Mouse (Mus musculus) gastrocnemius, postnatal 4 days (tissue): Measurements from ENCODE around the gene Ppp3r1. TPM values are rescaled to one million over a fixed set of nuclear protein-coding genes. Genes with fewer than 3 reads are reported as not detected.
A peak's percentile ranks its signal among the peaks of the same experiment; 100 is the strongest.

Source experiments
- DNase-seq, 2 experiments: peaks; one replicate each; pipeline ENCODE4 v3.0.0; 2021 to 2022; ENCODE audit warnings: low spot score in 2 of 2, mixed read lengths in 2 of 2
- long read RNA-seq, 2 experiments: library from polyadenylated mRNA; stranded (forward); transcript quantifications; one replicate each; pipeline ENCODE4 v2.0.0; 2021
- total RNA-seq, 2 experiments: library from RNA; stranded (reverse); gene quantifications; 2 replicates each; pipeline ENCODE4 v1.2.3; 2021

Gene Ppp3r1
- total RNA-seq = 100 to 1,000 TPM; 121 to 124 TPM
- long read RNA-seq, experiment 1, transcript Ppp3r1-201 (6 exons, 2,859 nt) = major isoform, 105 of 124 reads
- long read RNA-seq, experiment 1, partial matches to known transcripts = 17 of 124 reads
- long read RNA-seq, experiment 1, other reads (novel, unspliced or antisense) = 2 of 124 reads
- long read RNA-seq, experiment 2, transcript Ppp3r1-201 (6 exons, 2,859 nt) = major isoform, 160 of 174 reads
- long read RNA-seq, experiment 2, partial matches to known transcripts = 10 of 174 reads
- long read RNA-seq, experiment 2, other reads (novel, unspliced or antisense) = 4 of 174 reads

DNA sequence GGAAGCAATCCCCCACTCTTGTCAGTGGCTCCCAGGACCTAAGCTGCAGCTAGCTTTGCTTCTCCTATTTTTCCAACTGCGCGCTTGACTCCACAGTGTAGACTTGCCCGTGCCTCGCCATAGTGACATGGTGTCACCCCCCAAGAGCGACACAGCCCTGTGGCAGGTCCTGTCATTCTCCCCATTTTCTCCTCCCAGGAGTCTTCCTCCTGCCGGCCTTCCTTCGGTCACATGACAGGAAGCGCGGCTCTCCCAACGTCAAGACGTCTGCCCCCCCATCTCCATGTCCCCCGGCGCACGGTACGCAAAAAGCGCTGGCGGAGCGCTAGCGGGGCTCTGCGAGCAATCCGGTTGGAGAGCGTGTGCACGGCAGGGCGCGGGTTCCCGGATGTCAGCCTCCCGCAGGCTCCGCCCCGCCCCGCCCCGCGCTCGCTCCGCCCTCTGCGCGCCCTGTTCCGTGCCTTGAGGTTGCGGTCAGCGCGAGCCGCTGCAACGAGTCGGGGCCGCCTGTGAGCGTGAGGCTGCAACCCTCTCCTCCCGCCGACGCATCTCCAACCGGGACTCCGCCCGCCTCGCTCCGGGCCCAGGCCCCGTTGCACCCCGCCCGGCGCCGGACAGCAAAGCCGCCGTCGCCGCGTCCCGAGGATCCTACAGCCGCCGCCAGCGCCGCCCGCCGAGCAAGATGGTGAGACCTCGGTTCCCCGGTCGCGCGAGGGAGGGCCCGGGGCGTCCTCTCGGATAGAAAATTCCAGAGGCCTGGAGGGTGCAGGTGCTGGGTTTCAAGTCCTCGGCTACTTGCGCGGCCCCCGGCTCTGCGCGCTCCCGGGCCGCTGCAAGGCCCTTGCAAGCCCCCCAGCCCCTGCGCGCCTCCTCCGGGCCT, at the start of gene Ppp3r1:
Gene Ppp3r1 (plus strand): TSS at position 406 of the 880 bp plus-strand sequence.
- peak; percentile 95 to 98 for DNase-seq

- DNase-seq = no peak
Observed at GRCm38 (mm10) chr11:17112419-17113090, 46.5 kb upstream of the Ppp3r1 start.

GRCm38 (mm10) chr11:17126418-17126817, 32.6 kb upstream of the Ppp3r1 start:
- DNase-seq = no peak

- DNase-seq = no peak
Observed at GRCm38 (mm10) chr11:17135638-17136037, 23.4 kb upstream of the Ppp3r1 start.

GRCm38 (mm10) chr11:17138306-17139033, 20.6 kb upstream of the Ppp3r1 start:
- no peak for DNase-seq

GRCm38 (mm10) chr11:17159738-17160241, 727 bp downstream of the Ppp3r1 start:
- DNase-seq = peak; percentile 33 to 39

- peak in 1 of 2 experiments; percentile 32 for DNase-seq
Observed at GRCm38 (mm10) chr11:17160242-17160641, 1.2 kb downstream of the Ppp3r1 start.

GRCm38 (mm10) chr11:17163956-17164355, 4.9 kb downstream of the Ppp3r1 start:
- DNase-seq = no peak

DNA sequence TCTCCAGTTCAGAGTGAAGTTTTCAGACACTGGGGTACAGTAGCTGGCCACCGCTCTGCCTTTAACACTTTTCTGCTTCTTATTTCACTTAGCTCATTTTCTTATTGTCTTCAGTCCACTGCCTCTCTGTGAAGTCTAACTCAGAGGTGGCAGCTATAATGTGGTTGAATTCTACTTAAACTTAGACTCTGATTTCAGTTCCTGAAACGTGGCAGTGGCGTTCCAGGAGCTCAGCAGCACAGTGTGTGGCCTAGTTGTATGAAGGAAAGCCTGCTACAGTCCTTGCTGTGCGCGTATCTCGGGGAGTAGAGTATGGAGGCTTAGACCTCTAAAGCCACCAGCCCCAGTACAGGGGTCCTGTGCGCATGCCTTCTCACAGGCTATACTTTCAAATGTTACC, 7.6 kb downstream of the Ppp3r1 start:
- no peak for DNase-seq

DNA sequence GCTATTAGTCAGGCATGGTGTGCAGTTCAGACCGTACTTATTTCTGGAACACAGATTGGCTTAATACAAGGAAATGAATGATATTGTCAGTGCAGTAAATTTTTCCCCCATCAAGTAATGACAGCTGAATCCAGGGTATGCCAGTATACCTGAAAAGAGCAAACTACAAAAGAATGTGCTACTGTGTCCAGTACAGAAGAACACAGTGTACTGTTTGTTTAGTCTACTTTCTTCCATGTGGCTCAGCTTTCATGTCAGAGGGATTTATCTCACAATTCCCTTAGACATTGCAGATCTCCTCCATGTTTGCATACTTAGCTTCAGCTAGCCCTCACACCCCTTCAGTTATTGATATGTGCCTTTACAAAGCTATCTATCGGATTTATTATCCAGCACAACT, 10.2 kb downstream of the Ppp3r1 start:
- no peak for DNase-seq

- no peak for DNase-seq
Observed at GRCm38 (mm10) chr11:17170938-17171729, 12.1 kb downstream of the Ppp3r1 start.

DNA sequence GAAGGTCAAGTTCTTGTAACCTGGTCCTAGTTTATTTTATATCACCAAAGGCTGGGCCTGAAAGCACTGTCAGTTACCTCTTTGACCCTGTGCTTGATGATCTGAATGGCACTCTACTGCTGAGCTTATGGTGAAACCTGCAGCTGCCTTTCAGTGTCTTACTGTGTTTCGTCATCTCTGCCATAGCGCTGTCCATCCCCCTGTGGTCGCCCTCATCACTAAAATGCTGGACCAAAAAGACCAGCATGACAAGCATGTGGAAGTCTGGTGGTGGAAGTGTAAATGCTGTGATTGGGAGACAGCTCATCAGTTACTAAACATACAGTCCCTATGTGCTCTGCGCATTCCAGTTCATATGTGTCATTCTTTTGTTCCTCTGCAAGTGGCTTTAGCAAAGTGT, 13.2 kb downstream of the Ppp3r1 start:
- no peak for DNase-seq

- no peak for DNase-seq
Observed at GRCm38 (mm10) chr11:17176638-17177037, 17.6 kb downstream of the Ppp3r1 start.

DNA sequence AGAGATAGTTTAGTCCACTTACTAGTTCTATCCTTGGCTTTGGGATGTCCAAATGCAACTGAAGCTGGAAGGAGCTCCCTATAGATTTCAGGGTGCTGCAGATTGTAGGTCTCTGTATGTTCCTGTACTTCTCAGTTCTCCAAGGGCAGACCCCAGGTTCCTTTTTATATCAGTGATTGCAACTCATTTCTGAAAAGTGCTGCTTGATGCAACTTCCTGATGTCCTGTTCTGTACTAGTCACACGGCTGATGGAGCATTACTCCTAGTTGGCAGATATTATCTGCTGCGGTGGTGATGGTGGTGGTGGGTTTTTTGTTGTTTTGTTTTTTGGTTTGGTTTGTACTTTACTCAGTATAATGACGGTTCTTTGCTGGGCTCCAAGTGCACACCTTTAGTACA, 21.7 kb downstream of the Ppp3r1 start:
- no peak for DNase-seq

GRCm38 (mm10) chr11:17181807-17182206, 22.7 kb downstream of the Ppp3r1 start, which contains the start of gene Wdr92:
Gene Wdr92 (plus strand): TSS chr11:17182107.
- no peak for DNase-seq

DNA sequence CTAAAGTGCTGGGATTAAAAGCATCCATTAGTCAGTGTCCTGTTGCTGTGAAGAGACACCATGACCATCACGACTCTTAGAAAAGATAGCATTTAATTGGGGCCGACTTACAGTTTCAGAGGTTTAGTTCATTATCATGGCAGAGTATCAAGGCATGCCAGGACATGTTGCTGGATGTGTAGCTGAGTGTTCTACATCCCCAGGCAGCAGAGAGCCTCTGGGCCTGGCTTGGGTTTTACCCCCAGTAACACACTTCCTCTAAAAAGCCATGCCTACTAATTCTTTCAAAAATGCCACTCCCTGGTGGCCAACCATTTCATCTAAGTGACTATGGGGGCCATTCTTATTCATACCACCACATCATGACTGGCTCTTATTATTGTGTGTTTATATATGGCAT, 24.1 kb downstream of the Ppp3r1 start:
- DNase-seq = no peak

DNA sequence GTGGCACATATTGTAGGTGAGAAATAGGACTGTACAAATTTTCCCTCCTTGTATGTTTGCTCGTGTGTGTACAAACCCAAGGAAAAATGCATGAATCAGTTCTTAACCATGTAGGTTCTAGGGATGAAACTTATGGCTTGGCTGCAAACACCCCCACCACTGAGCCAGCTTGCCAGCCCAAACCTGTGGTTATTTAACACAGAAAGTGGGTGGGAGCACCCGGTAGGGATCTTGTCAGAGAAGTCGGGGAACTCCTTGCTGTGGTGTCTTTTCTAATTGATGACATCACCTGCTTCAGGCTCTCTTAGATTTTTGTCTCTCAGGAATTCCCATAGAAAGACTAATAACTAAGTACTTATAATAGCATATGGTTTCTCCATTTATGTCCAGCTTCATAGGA, 28.6 kb downstream of the Ppp3r1 start:
- DNase-seq = no peak

GRCm38 (mm10) chr11:17188786-17189185, 29.7 kb downstream of the Ppp3r1 start:
- no peak for DNase-seq

DNA sequence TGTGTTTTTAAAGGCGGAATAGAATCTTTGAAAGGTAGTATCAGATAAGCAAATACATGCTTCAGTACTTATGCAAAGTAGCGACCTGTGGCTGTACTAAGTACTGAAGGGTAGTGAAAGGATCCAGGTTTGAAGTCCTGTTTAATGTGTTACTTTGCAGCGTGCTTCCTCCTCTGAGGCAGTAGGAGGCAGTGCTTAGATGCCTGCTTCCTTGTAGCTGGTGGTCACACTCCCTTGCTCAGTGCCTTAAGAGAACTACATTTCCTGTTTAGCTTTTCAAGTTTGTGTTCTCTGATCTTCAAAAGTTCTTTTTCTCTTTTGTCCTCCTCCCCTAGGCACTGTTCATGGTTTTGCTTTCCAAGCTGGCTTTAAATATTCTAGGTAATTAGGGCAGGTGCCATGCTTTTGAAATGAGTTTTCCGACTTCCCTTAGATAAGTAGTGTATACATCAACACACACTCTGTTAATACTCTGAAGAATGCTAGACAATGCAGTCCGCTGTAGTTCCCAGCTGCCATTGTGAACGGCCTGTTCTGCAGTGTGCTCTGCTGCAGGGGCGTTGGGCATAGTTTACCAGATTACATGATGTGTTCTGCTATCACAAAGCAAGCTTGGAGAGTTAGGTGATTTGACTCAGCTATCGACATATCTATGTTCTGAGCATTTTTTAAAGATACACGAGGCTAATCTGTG, 33.2 kb downstream of the Ppp3r1 start:
- DNase-seq = no peak
